Mouse (Mus musculus) spleen, adult 12 weeks (tissue): ENCODE data around the gene Sufu.
A peak's percentile ranks its signal among the peaks of the same experiment; 100 is the strongest.

Experiments used
- DNase-seq: peaks from one replicate; pipeline ENCODE4 v3.0.0; 2022; ENCODE audit warnings: low spot score

Sufu gene

GRCm38 (mm10) chr19:46394712-46395108 lies 2.0 kb upstream of the Sufu start:
- DNase-seq: peak; percentile 14

- peak; percentile 96 for DNase-seq
These were observed 1.3 kb upstream of the Sufu start, which contains the start of gene Actr1a for GRCm38 (mm10) chr19:46395109-46396009. Gene Actr1a, minus strand, starts transcription at chr19:46395748.

DNA sequence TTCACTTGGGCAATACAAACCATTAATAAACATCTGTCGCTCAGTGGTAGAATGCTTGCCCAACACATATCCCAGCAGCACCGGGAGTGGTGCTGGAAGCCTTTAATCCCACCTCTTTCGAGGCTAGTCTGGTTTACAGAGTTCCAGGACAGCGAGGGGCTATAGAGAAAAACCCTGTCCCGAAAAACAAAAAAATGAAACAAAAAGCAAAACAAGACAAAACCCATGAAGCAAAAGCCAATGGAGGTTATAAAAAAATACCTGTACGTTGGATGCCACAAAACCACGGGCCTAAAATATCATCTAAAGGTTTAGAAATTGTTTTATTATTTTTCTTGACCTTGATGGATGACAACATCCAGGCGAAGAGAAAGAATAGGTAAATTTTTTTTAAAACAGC lies 587 bp upstream of the Sufu start:
- no peak for DNase-seq

DNA sequence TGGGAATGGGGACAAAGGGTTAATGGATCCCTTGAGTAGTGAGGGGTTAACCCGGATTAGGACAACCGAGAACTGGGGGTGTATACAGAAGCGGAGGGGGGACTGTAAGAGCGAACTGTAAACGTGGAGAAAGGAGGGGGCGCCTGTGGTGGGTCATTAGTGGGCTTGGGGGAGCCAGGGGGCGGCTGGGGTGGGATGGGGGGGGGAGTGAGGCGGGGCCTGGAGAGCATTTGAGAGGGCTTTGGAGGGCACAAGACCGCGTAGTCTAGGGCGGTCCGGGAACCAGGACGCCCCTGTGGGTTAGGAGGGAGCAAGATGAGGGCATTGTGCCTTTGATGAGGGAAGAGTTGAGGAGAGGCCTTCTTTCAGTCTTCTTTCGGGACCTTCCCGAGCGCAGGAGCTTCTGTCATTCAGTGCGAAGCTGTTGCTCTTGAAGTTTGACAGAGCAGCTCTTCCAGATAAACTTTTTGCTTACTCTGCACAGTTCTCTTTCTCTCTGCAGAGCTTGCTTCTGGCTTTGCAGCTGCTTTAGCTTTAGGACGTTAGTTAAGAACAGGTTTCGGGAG lies 823 bp downstream of the Sufu start:
- no peak for DNase-seq

GRCm38 (mm10) chr19:46398401-46398800 lies 1.7 kb downstream of the Sufu start:
- no peak for DNase-seq

DNA sequence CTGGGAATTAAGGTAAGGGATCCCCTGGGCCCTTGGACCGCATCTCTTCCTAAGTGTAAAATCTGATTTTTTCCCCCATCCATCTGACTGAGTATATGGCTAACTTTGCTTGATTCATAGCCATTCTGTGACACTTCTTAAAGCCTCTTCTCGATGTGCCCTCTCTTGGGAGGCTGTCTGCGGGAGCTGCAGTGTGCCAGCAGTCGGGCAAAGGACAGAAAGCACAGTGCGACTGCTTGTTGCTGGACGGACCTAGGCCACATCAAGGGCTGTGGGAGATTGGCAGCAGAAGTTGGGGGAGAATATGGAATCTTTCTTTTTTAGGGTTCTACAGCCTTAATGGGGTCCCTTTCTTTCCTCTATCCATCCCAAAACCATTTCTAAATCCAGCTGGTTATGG lies 2.7 kb downstream of the Sufu start:
- no peak for DNase-seq

DNA sequence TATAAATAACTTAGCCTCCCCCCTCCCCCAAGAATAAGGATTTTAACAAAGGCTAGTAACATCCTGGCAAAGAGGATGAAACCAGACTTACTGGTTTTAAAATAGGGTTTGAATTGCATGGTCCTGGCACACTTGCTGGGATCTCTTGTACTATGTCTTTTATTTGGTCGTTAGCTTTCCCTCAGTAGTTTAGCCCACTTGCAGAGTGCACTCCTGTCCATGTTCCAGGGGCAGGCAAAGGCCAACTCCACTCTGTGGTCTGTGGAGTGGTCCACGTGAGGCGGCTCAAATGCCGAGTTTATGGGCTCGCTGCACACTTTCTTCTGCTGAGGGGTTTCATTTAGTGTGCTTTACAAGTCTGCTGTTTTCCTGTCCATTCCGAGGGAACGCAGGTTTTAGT lies 3.2 kb downstream of the Sufu start:
- DNase-seq: no peak

DNA sequence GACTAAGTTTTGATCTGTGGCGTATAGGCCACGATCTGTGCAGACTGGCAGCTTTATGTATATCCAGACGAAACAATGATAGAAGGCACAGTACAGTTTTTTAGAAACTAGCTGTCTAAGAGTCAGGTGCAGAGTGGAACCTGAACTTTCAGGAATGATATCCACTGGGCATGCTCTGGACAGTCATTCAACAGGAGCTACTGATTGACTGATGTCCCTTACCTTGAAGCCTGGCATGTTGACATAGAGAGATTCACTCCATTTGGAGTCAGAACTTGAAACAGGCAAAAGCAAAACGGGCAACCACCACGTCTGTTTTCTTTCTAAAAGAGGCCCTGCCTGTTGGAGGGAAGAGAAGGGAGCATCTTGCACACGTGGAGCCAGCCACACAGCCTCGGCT lies 3.9 kb downstream of the Sufu start:
- no peak for DNase-seq

DNA sequence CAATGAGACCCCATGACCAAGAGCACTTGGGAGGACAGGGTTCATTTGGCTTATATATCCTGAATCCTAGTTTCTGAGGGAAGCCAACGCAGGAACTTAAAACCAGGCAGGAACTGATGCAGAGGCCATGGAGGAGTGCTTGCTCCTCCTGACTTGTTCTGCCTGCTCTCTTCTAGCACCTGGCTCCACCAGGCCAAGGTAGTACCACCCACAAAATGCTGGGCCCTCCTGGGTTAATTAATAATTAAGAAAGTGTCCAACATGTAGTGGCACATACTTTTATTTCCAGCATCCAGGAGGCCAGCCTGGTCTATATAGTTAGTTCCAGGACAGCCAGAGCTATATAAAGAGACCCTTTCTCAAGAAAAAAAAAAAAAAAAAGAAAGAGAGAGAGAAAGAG lies 7.3 kb downstream of the Sufu start:
- no peak for DNase-seq

GRCm38 (mm10) chr19:46406592-46407386 lies 10.1 kb downstream of the Sufu start:
- DNase-seq: no peak

- DNase-seq: no peak
These were observed 12.8 kb downstream of the Sufu start for GRCm38 (mm10) chr19:46409506-46409905.

DNA sequence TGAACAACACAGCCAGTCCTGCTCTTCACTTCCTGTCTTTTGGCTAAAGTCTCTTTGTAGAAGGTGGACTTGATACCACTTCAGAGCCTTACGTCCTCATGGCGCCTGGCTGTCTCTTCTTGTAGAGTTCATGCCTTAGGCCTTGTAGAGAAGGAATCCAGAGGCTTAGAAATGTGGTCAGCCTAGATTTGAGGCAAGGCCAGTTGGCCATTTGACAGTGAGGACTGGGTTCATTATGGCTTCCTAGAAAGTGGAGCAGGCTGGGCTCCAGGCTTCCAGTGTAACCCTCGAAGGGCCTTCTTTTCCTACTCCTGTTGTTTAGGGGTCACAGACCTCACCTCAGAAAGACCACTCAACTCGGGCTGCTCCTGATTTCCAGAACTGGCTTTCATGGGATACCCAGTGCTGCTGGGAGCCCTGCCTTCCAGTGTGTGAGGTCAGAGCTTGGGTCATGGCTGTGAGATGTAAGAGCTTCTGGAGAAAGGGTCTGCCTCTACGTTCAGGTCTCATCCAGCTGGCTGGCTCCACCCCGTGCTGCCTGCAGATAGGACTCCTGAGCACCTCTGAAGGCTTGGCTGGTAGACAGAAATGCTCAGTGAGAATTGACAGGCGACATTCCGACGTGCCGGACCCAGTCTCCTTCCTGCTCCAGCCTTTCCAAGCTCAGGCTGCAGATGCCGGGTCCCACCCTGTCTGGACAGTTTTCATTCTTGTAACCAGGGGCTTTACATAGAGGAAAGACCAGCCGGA lies 15.5 kb downstream of the Sufu start:
- DNase-seq: no peak

- DNase-seq: no peak
These were observed 17.3 kb downstream of the Sufu start for GRCm38 (mm10) chr19:46413969-46414368.

- no peak for DNase-seq
These were observed 17.8 kb downstream of the Sufu start for GRCm38 (mm10) chr19:46414486-46414885.

GRCm38 (mm10) chr19:46416276-46416675 lies 19.6 kb downstream of the Sufu start:
- DNase-seq: no peak

GRCm38 (mm10) chr19:46418051-46418450 lies 21.4 kb downstream of the Sufu start:
- DNase-seq: no peak

GRCm38 (mm10) chr19:46420410-46420809 lies 23.7 kb downstream of the Sufu start:
- DNase-seq: no peak

DNA sequence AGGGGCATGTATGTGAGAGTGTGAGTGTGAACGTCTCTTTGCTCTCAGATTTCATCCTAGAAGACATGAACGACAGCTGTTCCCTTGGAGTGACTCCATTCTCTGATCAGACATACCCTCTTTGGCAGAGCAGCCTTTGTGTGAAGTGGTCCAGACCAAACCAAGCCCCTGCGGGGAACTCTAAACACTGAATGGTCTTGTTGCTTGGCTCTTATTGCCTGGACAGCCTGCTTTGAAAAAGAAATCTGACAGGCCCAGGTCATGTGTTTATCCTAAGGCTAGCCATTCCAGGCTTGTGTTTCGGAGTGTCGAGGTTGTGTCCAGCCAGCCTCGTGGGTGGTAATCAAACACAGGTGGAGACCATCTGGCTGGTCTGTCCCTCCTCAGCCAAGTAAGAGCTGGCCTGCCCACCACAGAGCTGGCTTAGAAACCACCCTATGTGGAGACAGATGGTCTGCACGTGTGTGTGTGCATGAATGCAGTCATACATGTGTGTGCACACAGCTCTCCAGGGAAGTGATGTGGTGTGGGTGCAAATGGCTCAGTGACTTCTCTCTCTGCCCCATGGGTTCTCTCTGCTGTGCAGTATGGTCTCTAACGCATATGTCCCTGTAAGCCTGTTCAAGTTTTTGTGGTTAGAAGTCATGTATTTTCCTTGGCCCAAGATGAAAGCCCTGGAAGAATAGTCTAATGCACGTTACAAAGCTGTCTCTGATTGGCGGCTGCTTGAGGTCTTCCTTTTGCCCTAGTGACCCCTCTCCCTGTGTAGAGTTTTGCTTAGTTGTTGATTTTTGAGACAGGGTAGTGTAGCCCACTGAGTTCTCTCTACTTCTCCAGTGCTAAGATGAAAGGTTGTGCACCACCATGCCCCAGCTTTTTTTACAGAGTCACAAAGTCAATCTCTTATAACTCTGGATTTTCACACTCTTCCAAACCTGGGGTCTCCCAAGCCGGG lies 26.0 kb downstream of the Sufu start:
- no peak for DNase-seq

DNA sequence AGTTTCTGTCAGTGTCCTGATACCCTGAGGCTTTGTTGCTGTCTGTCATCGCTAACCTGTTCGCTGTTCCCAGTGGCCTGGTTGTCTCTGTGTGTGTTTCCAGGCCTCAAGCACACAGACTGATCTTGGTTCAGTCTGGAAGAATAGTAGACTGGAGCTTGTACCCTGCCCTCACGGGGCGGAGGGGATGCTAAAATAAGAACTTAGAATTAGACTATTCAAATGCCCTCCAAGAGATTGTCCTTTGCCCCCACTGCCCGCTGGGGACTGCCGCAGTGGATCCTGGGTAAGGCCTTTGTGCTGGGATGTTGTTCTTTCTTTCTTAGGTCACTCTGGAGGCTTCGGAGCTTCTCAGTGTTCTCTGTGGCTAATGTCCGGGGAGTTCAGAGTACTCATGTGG lies 28.6 kb downstream of the Sufu start:
- DNase-seq: no peak

GRCm38 (mm10) chr19:46426488-46426887 lies 29.8 kb downstream of the Sufu start:
- no peak for DNase-seq

DNA sequence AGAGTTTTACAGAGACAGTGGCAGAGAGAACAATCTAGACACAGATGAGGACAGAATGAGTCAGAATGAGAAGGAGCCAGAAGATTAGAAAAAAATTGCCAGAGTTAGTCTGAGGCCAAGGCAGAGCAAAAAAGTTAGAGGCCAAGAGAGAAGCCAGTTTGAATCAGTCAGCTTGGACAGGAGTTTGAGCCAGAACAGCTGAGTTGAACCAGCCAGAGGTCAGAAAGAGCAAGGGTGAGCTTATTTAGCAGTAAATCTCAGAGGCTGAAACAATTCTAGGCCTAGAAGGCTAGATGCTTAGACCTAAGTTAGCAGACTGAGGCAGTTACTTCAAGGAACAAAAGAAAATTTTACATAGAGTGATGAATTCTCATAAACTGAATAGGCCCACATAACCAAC lies 32.6 kb downstream of the Sufu start:
- no peak for DNase-seq
